Mouse (Mus musculus) spleen, adult 2 months (tissue): ENCODE measurements at regions not wholly inside any gene's neighbourhood (a gene's known extent, or its start where the extent isn't known, plus 50 kb on each side); places are given as distances from the start of the nearest gene placed in this dataset.

Source experiments
- CTCF ChIP-seq: fragments of 200-500 bp; IDR thresholded peaks from 2 replicates; pipeline ENCODE4 v1.5.1; 2011; ENCODE audit warnings: mild to moderate bottlenecking, inconsistent platforms; ENCODE audit not compliant: insufficient read depth, insufficient read length, insufficient replicate concordance; ENCODE audit errors: extremely low read depth
- POLR2A ChIP-seq: fragments of 200-500 bp; IDR thresholded peaks from 2 replicates; pipeline ENCODE4 v1.6.1; 2011; ENCODE audit warnings: low read depth, low read length, inconsistent platforms

GRCm38 (mm10) chr19:22008053-22008935 lies 130.6 kb upstream of the Trpm3 start:
- TF ChIP-seq CTCF (no peak), POLR2A (no peak)
